Mouse (Mus musculus): ENCODE data around the gene Sgk2. TPM values are rescaled to one million over a fixed set of nuclear protein-coding genes. Genes with fewer than 3 reads are reported as not detected.

The Sgk2 gene
- not detected for total RNA-seq (2021)

- no peak for DNase-seq
- intact Hi-C loops (cut with DNase I): no loop called here
These were observed at the start of gene Sgk2 for GRCm38 (mm10) chr2:162987218-162987617. TSS of gene Sgk2 (plus strand) at chr2:162987330.

DNA sequence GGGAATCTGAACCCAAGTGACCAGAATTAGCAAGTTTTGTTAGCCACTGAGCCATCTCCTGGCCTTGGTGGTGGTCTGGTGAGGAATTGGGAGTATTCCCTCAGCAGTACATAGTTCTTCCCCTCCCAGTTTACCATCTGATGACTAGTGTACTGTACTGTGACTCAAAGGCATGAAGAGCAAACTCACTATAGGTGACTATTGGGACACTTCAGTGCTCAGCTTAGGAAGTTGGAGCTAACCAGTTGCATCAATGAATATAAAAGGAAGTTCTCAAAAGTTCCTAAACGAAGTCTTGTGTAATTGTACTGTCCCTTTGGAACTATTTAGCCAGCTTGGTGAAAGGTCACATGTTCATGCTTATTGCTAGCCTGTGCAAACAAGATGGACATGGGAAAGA is 47.6 kb upstream of the Sgk2 start:
- no peak for DNase-seq
- intact Hi-C loops (cut with DNase I): loop anchor here (10.0 kb wide), 1 partner anchor 465 kb away; no protein-coding TSS in a partner anchor

- intact Hi-C loops (cut with DNase I): no loop called here
- DNase-seq: peak; percentile 34
These were observed 43.8 kb upstream of the Sgk2 start, which contains the start of gene L3mbtl1 for GRCm38 (mm10) chr2:162943148-162943846. TSS of gene L3mbtl1 (plus strand) at chr2:162943472.

GRCm38 (mm10) chr2:162943931-162944330 is 43.2 kb upstream of the Sgk2 start:
- intact Hi-C loops (cut with DNase I): no loop called here
- no peak for DNase-seq

GRCm38 (mm10) chr2:162946964-162947363 is 40.2 kb upstream of the Sgk2 start:
- intact Hi-C loops (cut with DNase I): no loop called here
- DNase-seq: no peak

DNA sequence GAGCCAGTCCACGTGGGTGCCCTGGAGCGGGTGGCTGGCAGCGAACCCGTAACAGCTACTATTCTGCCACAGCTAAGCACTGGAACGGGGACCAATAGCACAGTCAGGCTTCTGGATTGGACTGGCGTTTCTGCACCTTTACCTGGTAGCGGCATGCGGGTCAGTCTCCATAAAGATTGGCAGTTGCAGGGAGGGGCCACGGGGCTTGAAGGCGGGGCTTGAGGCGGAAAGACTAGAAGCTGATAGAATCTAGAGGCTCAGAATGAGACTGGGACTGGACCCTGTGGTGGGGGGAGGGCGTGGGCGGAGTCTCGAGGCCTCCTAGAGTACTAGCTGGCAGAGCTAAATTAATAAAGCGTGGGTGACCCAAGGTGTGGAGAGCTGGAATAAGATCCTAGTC is 39.4 kb upstream of the Sgk2 start:
- peak; percentile 38 for DNase-seq
- intact Hi-C loops (cut with DNase I): no loop called here

GRCm38 (mm10) chr2:162948221-162948620 is 38.9 kb upstream of the Sgk2 start:
- intact Hi-C loops (cut with DNase I): no loop called here
- no peak for DNase-seq

GRCm38 (mm10) chr2:162950776-162951175 is 36.4 kb upstream of the Sgk2 start:
- intact Hi-C loops (cut with DNase I): no loop called here
- DNase-seq: no peak

DNA sequence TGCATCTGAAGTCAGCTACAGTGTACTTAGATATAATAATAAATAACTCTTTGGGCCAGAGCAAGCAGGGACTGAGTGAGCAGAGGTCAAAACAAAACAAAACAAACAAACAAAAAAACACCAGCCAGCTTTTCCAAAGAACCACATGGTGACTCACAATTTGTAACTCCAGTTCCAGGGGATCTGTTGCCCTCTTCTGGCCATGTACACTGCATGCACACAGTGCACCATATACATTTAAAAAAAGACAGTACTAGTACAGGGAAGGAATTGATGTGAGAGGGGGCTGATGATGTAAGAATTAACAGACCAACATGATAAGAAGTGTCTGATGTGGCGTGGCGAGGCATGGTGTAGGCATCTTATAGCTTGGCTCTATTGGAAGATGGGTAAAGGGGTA is 30.3 kb upstream of the Sgk2 start:
- DNase-seq: no peak
- intact Hi-C loops (cut with DNase I): no loop called here

DNA sequence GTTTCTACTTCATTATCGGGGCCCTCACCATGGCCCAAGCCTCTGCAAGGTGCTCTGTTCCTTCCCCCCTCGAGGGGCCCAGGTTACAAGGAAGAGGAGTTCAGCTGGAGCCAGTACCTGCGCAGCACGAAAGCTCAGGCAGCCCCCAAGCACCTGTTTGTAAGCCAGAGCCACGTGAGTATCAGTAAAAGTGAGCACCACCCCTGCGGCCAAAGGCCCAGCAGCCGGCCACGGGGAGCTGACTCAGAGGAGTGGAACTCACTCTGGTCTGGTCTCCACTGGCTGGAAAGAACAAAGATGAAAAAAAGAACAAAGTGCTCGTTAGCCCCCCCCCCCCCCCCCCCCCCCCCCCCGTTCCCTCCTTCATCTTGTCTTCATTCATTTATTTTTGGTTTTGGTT is 25.8 kb upstream of the Sgk2 start:
- intact Hi-C loops (cut with DNase I): no loop called here
- no peak for DNase-seq

- intact Hi-C loops (cut with DNase I): no loop called here
- no peak for DNase-seq
These were observed 20.4 kb upstream of the Sgk2 start for GRCm38 (mm10) chr2:162966734-162967133.

GRCm38 (mm10) chr2:162968357-162968756 is 18.8 kb upstream of the Sgk2 start:
- peak; percentile 42 for DNase-seq

GRCm38 (mm10) chr2:162969101-162969500 is 18.0 kb upstream of the Sgk2 start:
- DNase-seq: no peak
- intact Hi-C loops (cut with DNase I): no loop called here

More at GRCm38 (mm10) chr2:162968357-162968756, 18.8 kb upstream of the Sgk2 start:
- intact Hi-C loops (cut with DNase I): no loop called here

DNA sequence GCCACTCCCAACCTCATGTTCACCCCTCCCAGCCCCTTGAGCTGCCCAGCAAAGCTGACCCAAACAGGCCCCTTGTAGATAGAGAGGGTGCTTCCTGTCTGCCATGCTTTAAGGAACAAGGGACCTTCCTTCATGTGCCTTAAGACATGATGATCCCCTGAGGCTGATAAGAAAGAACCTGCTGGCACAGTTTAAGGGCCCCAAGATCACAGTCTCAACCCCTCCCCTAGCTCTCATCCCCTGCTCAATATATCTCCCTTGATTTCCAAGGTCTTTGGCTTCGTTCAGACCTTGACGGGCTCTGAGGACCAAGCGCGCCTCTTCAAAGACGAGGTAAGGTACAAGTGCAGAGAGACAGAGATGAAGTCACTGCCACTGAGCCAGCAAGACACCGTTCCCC is 16.2 kb upstream of the Sgk2 start:
- intact Hi-C loops (cut with DNase I): no loop called here
- DNase-seq: no peak

DNA sequence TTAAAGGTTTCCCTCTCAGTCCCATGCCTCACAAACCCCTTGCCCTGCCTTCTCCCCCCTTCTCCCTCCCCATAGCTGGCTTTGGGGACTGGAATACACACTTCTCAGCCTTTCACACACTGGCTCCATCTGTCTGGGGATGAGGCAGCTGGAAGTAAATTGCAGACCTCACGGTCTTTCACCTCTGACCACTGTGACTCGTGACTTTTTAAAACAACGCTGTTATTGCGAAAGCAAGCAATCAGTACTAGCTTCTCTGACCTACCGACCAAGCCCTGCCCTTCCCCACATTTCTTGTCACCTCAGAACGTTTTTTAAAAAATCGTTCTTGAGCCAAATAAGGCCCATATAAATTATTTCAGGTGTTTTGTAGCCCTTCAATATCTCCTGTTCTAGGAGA is 14.4 kb upstream of the Sgk2 start:
- DNase-seq: no peak
- intact Hi-C loops (cut with DNase I): no loop called here

GRCm38 (mm10) chr2:162973206-162973605 is 13.9 kb upstream of the Sgk2 start:
- DNase-seq: no peak
- intact Hi-C loops (cut with DNase I): no loop called here

- DNase-seq: no peak
- intact Hi-C loops (cut with DNase I): no loop called here
These were observed 13.5 kb upstream of the Sgk2 start for GRCm38 (mm10) chr2:162973637-162974036.

GRCm38 (mm10) chr2:162975157-162975775 is 11.9 kb upstream of the Sgk2 start:
- intact Hi-C loops (cut with DNase I): no loop called here
- DNase-seq: peak; percentile 56

DNA sequence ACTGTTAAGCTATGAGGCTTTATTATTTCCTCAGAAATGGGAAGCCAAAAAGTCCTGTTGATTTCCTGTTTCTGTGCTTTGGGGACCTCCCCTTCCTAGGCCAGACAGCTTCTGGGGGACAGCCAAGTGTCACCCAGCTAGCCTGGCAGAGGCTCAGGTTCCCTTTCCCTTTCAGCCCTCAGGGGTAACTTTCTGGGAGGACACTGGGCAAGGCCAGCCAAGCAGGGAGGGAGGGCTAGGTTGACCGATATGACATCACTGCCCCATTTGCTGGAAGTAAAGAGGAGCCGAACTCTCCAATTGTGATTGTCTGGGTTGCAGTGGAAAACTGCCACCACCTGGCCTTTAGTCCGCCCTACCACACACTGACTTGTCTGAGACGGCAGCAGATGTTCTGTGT is 11.1 kb upstream of the Sgk2 start:
- DNase-seq: peak; percentile 70
- intact Hi-C loops (cut with DNase I): no loop called here

DNA sequence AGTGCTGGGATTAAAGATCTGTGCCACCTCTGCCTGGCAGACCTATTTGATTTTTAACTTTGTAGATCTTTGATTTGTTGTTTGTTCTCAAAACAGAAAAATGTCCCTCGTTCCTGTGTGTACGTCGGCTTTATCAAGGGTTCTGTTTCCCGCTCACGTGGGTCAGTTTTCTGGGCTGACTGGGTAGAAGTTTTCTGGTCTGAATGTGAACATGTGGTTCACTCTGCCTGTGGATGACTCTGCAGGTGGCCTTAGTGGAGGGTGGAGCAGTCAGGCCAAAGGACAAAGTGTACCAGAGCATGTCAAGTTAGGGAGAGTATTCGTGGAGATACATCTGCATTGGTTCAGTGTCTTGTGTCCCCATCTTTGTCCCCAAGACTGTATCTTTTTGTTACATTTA is 2.7 kb upstream of the Sgk2 start:
- no peak for DNase-seq
- intact Hi-C loops (cut with DNase I): no loop called here

- intact Hi-C loops (cut with DNase I): no loop called here
These were observed 1.2 kb upstream of the Sgk2 start for GRCm38 (mm10) chr2:162985923-162986322.

GRCm38 (mm10) chr2:162986764-162987163 is 366 bp upstream of the Sgk2 start:
- intact Hi-C loops (cut with DNase I): no loop called here
- DNase-seq: no peak

More at GRCm38 (mm10) chr2:162985923-162986322, 1.2 kb upstream of the Sgk2 start:
- DNase-seq: peak; percentile 90

Data from left cerebral cortex, postnatal 4 days (tissue).